Mouse (Mus musculus) midbrain, embryonic 11.5 days (tissue): ENCODE measurements at regions not wholly inside any gene's neighbourhood (a gene's known extent, or its start where the extent isn't known, plus 50 kb on each side); places are given as distances from the start of the nearest gene placed in this dataset.

Experiments
- ATAC-seq: fragments of 200-750 bp; cut with Nextera tagmentation; 2 replicates; pipeline ENCODE4 v1.8.0; 2017; ENCODE audit warnings: moderate TSS enrichment, moderate library complexity; ENCODE audit not compliant: low FRiP score
- DNase-seq: peaks from one replicate; pipeline ENCODE4 v3.0.0; 2015; ENCODE audit warnings: low spot score; ENCODE audit errors: missing footprints
- H3K27ac ChIP-seq: fragments of 300-500 bp; sonication (generic); 2 replicates; pipeline ENCODE4 v1.5.1; 2014; ENCODE audit warnings: low read depth, low read length
- H3K27me3 ChIP-seq: fragments of 300-500 bp; sonication (generic); 2 replicates; pipeline ENCODE4 v1.6.1; 2014; ENCODE audit warnings: mild to moderate bottlenecking, low read length, moderate library complexity, mixed read lengths; ENCODE audit not compliant: control insufficient read depth, insufficient read depth
- H3K36me3 ChIP-seq: fragments of 300-500 bp; sonication (generic); 2 replicates; pipeline ENCODE4 v1.6.1; 2014; ENCODE audit warnings: mild to moderate bottlenecking, low read length, moderate library complexity, mixed read lengths; ENCODE audit not compliant: control insufficient read depth, insufficient read depth
- H3K4me1 ChIP-seq: fragments of 300-500 bp; sonication (generic); 2 replicates; pipeline ENCODE4 v1.6.1; 2014; ENCODE audit warnings: low read length; ENCODE audit not compliant: control insufficient read depth, insufficient read depth
- H3K4me2 ChIP-seq: fragments of 300-500 bp; sonication (generic); 2 replicates; pipeline ENCODE4 v1.6.1; 2014; ENCODE audit warnings: mild to moderate bottlenecking, moderate library complexity
- H3K4me3 ChIP-seq: fragments of 300-500 bp; sonication (generic); 2 replicates; pipeline ENCODE4 v1.5.1; 2014; ENCODE audit warnings: low read depth, low read length
- H3K9ac ChIP-seq: fragments of 300-500 bp; sonication (generic); 2 replicates; pipeline ENCODE4 v1.6.1; 2014; ENCODE audit warnings: low read length
- H3K9me3 ChIP-seq: fragments of 300-500 bp; sonication (generic); 2 replicates; pipeline ENCODE4 v1.6.1; 2016; ENCODE audit warnings: low read length; ENCODE audit not compliant: control insufficient read depth
- WGBS: fragments of 180-500 bp; shearing (Covaris S2); extraction: QIAGEN DNeasy Blood & Tissue Kit; methylation state at CpG from one replicate; pipeline ENCODE4 v1.1.7; 2014; 5-methylcytosine and 5-hydroxymethylcytosine counted together

- WGBS = 90% methylated on average over 11 of the region's 11 CpGs
- ATAC-seq = no peak
- no peaks in the 10 kb centered on the region for H3K27me3 ChIP-seq
- H3K9ac ChIP-seq = no peak overlapping the region
- no peaks in the 10 kb centered on the region for H3K9me3 ChIP-seq
- no peaks in the 10 kb centered on the region for H3K4me1 ChIP-seq
- no peak overlapping the region for H3K4me3 ChIP-seq
- H3K4me2 ChIP-seq = no peak overlapping the region
- no peaks in the 10 kb centered on the region for H3K36me3 ChIP-seq
- no peak overlapping the region for H3K27ac ChIP-seq
- no peak for DNase-seq
Observed at GRCm38 (mm10) chr3:41290535-41291307, 207.9 kb upstream of the Pgrmc2 start.

DNA sequence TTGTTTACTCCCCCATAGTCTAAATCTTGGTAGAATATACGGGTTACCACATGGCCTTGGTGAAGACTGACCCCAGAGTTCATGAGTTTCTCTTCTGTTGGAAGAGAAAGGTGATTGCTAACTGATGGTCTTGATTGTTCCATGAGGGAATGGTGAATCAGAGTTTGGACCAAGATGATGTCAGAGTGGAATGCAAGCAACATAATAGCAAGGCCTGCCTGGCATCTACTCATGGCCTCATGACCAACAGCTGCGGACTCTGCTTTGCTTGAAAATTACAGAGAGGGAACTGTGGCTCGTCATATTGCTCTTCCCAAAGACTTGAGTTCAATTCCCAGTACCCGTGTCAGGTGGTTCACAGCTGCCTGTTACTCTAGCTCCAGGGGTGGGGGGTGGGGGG is 205.9 kb upstream of the Pgrmc2 start:
- no peaks in the 10 kb centered on the region for H3K27me3 ChIP-seq
- DNase-seq (no peak), ATAC-seq (no peak)
- no peak overlapping the region for H3K9ac ChIP-seq
- H3K36me3 ChIP-seq = no peaks in the 10 kb centered on the region
- no peaks in the 10 kb centered on the region for H3K4me1 ChIP-seq
- H3K4me3 ChIP-seq = no peak overlapping the region
- H3K9me3 ChIP-seq = no peaks in the 10 kb centered on the region
- WGBS = 90% methylated on average over 4 of the region's 4 CpGs
- no peak overlapping the region for H3K27ac ChIP-seq
- no peak overlapping the region for H3K4me2 ChIP-seq

GRCm38 (mm10) chr3:41288066-41288465 is 205.2 kb upstream of the Pgrmc2 start:
- Histone ChIP-seq H3K27ac (no peak overlapping the region), H3K36me3 (no peaks in the 10 kb centered on the region), H3K4me2 (no peak overlapping the region), H3K9me3 (no peaks in the 10 kb centered on the region), H3K4me1 (no peaks in the 10 kb centered on the region), H3K4me3 (no peak overlapping the region), H3K27me3 (no peaks in the 10 kb centered on the region), H3K9ac (no peak overlapping the region)
- ATAC-seq (no peak), DNase-seq (no peak)
- WGBS = 91% methylated on average over 4 of the region's 4 CpGs

GRCm38 (mm10) chr3:41285336-41285735 is 202.5 kb upstream of the Pgrmc2 start:
- Histone ChIP-seq H3K36me3 (no peaks in the 10 kb centered on the region), H3K27ac (no peak overlapping the region), H3K27me3 (no peaks in the 10 kb centered on the region), H3K4me3 (no peak overlapping the region), H3K9ac (no peak overlapping the region), H3K9me3 (no peaks in the 10 kb centered on the region), H3K4me2 (no peak overlapping the region), H3K4me1 (no peaks in the 10 kb centered on the region)
- ATAC-seq = no peak
- DNase-seq = peak; percentile 86
- WGBS = 83% methylated on average over 5 of the region's 5 CpGs

DNA sequence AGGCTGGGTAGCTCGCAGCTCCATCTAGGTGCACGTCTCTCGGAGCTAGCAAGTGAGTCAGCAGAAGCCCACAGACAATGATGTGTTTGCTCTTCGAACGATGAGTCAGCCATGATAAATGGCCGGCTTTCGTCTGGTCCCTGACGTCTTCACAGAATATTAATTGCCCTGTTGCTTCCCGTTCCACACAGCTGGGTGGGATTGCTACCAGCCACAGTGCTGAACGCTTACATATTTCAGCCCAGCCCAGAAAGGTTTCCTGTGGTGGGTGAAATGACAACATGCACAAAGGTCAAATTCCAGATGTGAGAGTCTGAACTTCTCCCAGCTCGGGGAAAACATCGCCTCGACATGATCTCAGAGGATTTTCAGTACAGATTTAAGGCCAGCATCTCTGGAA is 202.1 kb upstream of the Pgrmc2 start:
- H3K9me3 ChIP-seq = no peaks in the 10 kb centered on the region
- H3K4me2 ChIP-seq = no peak overlapping the region
- H3K27me3 ChIP-seq = no peaks in the 10 kb centered on the region
- no peak overlapping the region for H3K4me3 ChIP-seq
- DNase-seq = no peak
- H3K4me1 ChIP-seq = no peaks in the 10 kb centered on the region
- WGBS = 65% methylated on average over 13 of the region's 13 CpGs
- H3K27ac ChIP-seq = no peak overlapping the region
- no peaks in the 10 kb centered on the region for H3K36me3 ChIP-seq
- H3K9ac ChIP-seq = no peak overlapping the region
- ATAC-seq = no peak

- no peak overlapping the region for H3K4me2 ChIP-seq
- no peaks in the 10 kb centered on the region for H3K27me3 ChIP-seq
- no peaks in the 10 kb centered on the region for H3K4me1 ChIP-seq
- DNase-seq (no peak), ATAC-seq (no peak)
- 73% methylated on average over 8 of the region's 8 CpGs for WGBS
- no peak overlapping the region for H3K27ac ChIP-seq
- H3K36me3 ChIP-seq = no peaks in the 10 kb centered on the region
- H3K9ac ChIP-seq = no peak overlapping the region
- H3K4me3 ChIP-seq = no peak overlapping the region
- no peaks in the 10 kb centered on the region for H3K9me3 ChIP-seq
Observed at GRCm38 (mm10) chr3:41282431-41283037, 199.7 kb upstream of the Pgrmc2 start.

DNA sequence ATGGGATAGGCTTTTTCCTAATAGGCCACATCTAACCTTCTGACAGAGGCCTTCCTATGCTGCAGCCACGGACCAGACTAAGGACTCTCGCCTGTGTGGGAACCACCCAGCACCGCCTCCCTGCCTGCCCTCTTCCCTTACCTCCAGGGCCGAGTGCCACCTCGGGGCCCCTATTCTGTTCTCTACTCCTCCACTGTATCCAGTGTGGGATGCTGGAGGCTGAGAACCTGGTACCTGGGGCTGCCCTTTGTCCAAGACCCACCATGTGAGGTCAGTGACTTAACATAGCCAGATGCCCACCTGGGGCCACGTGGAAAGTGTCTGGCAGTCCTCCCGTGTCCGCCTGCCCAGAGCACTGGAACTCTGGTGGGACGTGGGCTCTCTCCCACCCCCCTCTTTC is 193.2 kb upstream of the Pgrmc2 start:
- H3K4me3 ChIP-seq = no peak overlapping the region
- no peaks in the 10 kb centered on the region for H3K27me3 ChIP-seq
- H3K4me2 ChIP-seq = no peak overlapping the region
- ATAC-seq = no peak
- H3K27ac ChIP-seq = no peak overlapping the region
- no peak for DNase-seq
- H3K9me3 ChIP-seq = no peaks in the 10 kb centered on the region
- H3K4me1 ChIP-seq = no peaks in the 10 kb centered on the region
- WGBS = 81% methylated on average over 9 of the region's 9 CpGs
- H3K36me3 ChIP-seq = no peaks in the 10 kb centered on the region
- no peak overlapping the region for H3K9ac ChIP-seq

- no peak overlapping the region for H3K27ac ChIP-seq
- DNase-seq = no peak
- no peak overlapping the region for H3K4me2 ChIP-seq
- H3K4me3 ChIP-seq = no peak overlapping the region
- WGBS = 89% methylated on average over 4 of the region's 4 CpGs
- H3K27me3 ChIP-seq = no peaks in the 10 kb centered on the region
- no peak overlapping the region for H3K9ac ChIP-seq
- H3K4me1 ChIP-seq = no peaks in the 10 kb centered on the region
- no peak for ATAC-seq
- H3K36me3 ChIP-seq = no peaks in the 10 kb centered on the region
- no peaks in the 10 kb centered on the region for H3K9me3 ChIP-seq
Observed at GRCm38 (mm10) chr3:41268516-41268915, 185.7 kb upstream of the Pgrmc2 start.

DNA sequence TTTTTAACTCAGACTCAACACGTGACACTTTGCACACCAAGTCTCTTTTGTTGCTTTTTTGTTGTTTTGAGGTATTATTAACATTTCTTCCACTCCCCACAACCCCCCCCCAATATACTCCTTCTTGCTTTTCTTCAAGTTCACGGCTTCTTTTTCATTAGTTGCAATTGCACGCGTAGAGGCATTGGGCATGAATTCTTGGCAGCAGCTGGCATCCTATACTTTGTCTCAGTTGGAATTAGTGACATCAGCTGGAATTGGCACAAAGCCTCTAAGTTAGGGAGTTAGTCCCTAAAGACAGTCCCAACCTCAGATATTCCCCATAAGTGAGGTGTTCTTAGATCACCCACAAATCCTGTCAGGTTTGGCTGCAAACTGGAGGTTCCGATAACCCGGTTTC is 183.4 kb upstream of the Pgrmc2 start:
- Histone ChIP-seq H3K27ac (no peak overlapping the region), H3K36me3 (no peaks in the 10 kb centered on the region), H3K4me1 (no peaks in the 10 kb centered on the region), H3K4me3 (no peak overlapping the region), H3K4me2 (no peak overlapping the region), H3K9ac (no peak overlapping the region), H3K27me3 (no peaks in the 10 kb centered on the region), H3K9me3 (no peaks in the 10 kb centered on the region)
- ATAC-seq = no peak
- DNase-seq = no peak
- WGBS = 92% methylated on average over 6 of the region's 6 CpGs
